Mouse (Mus musculus): Measurements from ENCODE around the gene Mavs. TPM values are rescaled to one million over a fixed set of nuclear protein-coding genes. Genes with fewer than 3 reads are reported as not detected.
A peak's percentile ranks its signal among the peaks of the same experiment; 100 is the strongest.

Mavs gene
- total RNA-seq (2021) = 10 to 100 TPM; 32.4 to 33.3 TPM
- long read RNA-seq, experiment 1, transcript Mavs-202 (7 exons, 3,057 nt) = minor isoform, 15 of 64 reads
- long read RNA-seq, experiment 1, transcript Mavs-201 (7 exons, 2,867 nt) = major isoform, 19 of 64 reads
- long read RNA-seq, experiment 1, partial matches to known transcripts = 7 of 64 reads
- long read RNA-seq, experiment 1, other reads (novel, unspliced or antisense) = 23 of 64 reads
- long read RNA-seq, experiment 2, transcript Mavs-201 (7 exons, 2,867 nt) = major isoform, 33 of 74 reads
- long read RNA-seq, experiment 2, transcript Mavs-202 (7 exons, 3,057 nt) = minor isoform, 13 of 74 reads
- long read RNA-seq, experiment 2, partial matches to known transcripts = 4 of 74 reads
- long read RNA-seq, experiment 2, other reads (novel, unspliced or antisense) = 24 of 74 reads

GRCm38 (mm10) chr2:131233307-131234126 lies at the start of gene Mavs:
Mavs (plus strand) TSS chr2:131234063.
- DNase-seq = peak; percentile 97
- intact Hi-C loops (cut with DNase I; ENCODE audit: low total_unique reads) = no loop called here

GRCm38 (mm10) chr2:131186343-131186742 lies 47.5 kb upstream of the Mavs start:
- intact Hi-C loops (cut with DNase I; ENCODE audit: low total_unique reads) = no loop called here
- peak; percentile 29 for DNase-seq

GRCm38 (mm10) chr2:131186771-131187601 lies 46.9 kb upstream of the Mavs start, which contains the start of the genes Cdc25b and Spef1:
Cdc25b (plus strand) TSS chr2:131186949.
Spef1 (minus strand) TSS chr2:131187282.
- intact Hi-C loops (cut with DNase I; ENCODE audit: low total_unique reads) = no loop called here
- peak; percentile 88 for DNase-seq

GRCm38 (mm10) chr2:131187602-131187922 lies 46.3 kb upstream of the Mavs start:
- intact Hi-C loops (cut with DNase I; ENCODE audit: low total_unique reads) = no loop called here
- no peak for DNase-seq

- DNase-seq = no peak
- intact Hi-C loops (cut with DNase I; ENCODE audit: low total_unique reads) = no loop called here
These were observed 45.6 kb upstream of the Mavs start for GRCm38 (mm10) chr2:131188311-131188710.

- intact Hi-C loops (cut with DNase I; ENCODE audit: low total_unique reads) = no loop called here
- peak; percentile 36 for DNase-seq
These were observed 44.1 kb upstream of the Mavs start for GRCm38 (mm10) chr2:131189521-131190309.

GRCm38 (mm10) chr2:131190344-131191004 lies 43.4 kb upstream of the Mavs start:
- no peak for DNase-seq
- intact Hi-C loops (cut with DNase I; ENCODE audit: low total_unique reads) = no loop called here

- DNase-seq = no peak
- intact Hi-C loops (cut with DNase I; ENCODE audit: low total_unique reads) = no loop called here
These were observed 42.9 kb upstream of the Mavs start for GRCm38 (mm10) chr2:131191005-131191390.

GRCm38 (mm10) chr2:131196606-131197316 lies 37.1 kb upstream of the Mavs start:
- intact Hi-C loops (cut with DNase I; ENCODE audit: low total_unique reads) = no loop called here
- no peak for DNase-seq

- intact Hi-C loops (cut with DNase I; ENCODE audit: low total_unique reads) = no loop called here
- no peak for DNase-seq
These were observed 33.2 kb upstream of the Mavs start for GRCm38 (mm10) chr2:131200710-131201109.

GRCm38 (mm10) chr2:131201262-131201661 lies 32.6 kb upstream of the Mavs start:
- DNase-seq = no peak
- intact Hi-C loops (cut with DNase I; ENCODE audit: low total_unique reads) = no loop called here

GRCm38 (mm10) chr2:131203816-131204409 lies 29.9 kb upstream of the Mavs start:
- intact Hi-C loops (cut with DNase I; ENCODE audit: low total_unique reads) = no loop called here
- DNase-seq = no peak

GRCm38 (mm10) chr2:131204410-131204981 lies 29.4 kb upstream of the Mavs start:
- DNase-seq = peak; percentile 97
- intact Hi-C loops (cut with DNase I; ENCODE audit: low total_unique reads) = no loop called here

GRCm38 (mm10) chr2:131205521-131206182 lies 28.2 kb upstream of the Mavs start:
- intact Hi-C loops (cut with DNase I; ENCODE audit: low total_unique reads) = no loop called here
- DNase-seq = no peak

- intact Hi-C loops (cut with DNase I; ENCODE audit: low total_unique reads) = no loop called here
- DNase-seq = no peak
These were observed 27.1 kb upstream of the Mavs start, which contains the start of gene Ap5s1 for GRCm38 (mm10) chr2:131206778-131207177. Ap5s1 (plus strand) TSS chr2:131207078.

GRCm38 (mm10) chr2:131208356-131208755 lies 25.5 kb upstream of the Mavs start:
- no peak for DNase-seq
- intact Hi-C loops (cut with DNase I; ENCODE audit: low total_unique reads) = no loop called here
